Mouse (Mus musculus): Measurements from ENCODE around the gene Atox1. TPM values are rescaled to one million over a fixed set of nuclear protein-coding genes. Genes with fewer than 3 reads are reported as not detected.

Gene Atox1
- polyA plus RNA-seq, 1 experiment from 2014 or later, result 402 TPM

DNA sequence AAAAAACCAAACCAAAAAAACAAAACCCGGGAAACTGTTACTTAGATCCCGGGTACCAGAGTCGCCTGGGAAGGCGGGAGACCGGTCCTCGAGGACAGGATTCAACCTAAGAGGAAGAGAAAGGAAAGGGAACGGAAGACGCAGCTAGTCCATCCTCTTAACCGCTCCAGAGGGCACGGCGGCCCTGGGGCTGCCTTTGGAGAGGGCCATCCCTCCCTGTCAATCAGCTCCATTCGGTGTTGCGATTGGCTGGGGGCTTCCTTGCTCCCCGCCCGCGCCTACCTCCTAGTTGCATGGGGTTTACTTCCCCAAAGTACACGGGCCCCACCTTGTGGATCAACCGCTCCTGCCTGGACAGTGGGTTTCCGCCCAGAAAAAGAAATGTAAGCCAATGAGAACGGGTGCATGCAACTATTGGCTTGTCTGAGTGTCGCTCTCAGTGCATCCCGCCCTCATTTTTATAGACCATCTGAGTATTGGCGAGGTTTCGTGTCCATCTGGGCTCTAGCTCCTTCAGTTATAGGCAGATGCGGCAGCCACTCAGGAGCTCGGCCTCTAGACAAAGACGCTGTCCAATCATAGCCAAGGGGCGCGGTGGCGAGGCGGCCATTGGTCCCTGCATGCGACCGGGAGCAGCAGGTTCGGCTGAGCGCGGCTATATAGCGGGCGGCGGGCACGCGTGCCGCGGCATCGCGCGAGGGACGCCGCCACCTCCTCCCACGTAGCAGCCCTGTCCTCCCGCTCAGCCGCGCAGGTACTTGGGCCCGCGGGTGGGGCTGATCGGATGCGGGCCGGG, 8.2 kb upstream of the Atox1 start, which contains the start of gene G3bp1:
Gene G3bp1, plus strand, starts transcription at position 638 of the 796 bp plus-strand sequence.
- Histone ChIP-seq H3K27me3 (no peaks in the 10 kb centered on the region), H3K9me3 (replicated peaks) (no peaks in the 10 kb centered on the region), H3K9ac (peak within 1 kb of the TSS; percentile 95), H3K4me3 (replicated peaks) (peak within 1 kb of the TSS; percentile 88), H3K4me1 (peaks cover 44% of the 10 kb centered on the region), H3K4me2 (peak within 1 kb of the TSS; percentile 87), H3K36me3 (peaks cover 21% of the 10 kb centered on the region), H3K27ac (peak within 1 kb of the TSS; percentile 97)
- peak; percentile 97 for ATAC-seq (replicated peaks; ENCODE audit: low FRiP score)
- WGBS, result 0% methylated on average over 57 of the region's 57 CpGs

DNA sequence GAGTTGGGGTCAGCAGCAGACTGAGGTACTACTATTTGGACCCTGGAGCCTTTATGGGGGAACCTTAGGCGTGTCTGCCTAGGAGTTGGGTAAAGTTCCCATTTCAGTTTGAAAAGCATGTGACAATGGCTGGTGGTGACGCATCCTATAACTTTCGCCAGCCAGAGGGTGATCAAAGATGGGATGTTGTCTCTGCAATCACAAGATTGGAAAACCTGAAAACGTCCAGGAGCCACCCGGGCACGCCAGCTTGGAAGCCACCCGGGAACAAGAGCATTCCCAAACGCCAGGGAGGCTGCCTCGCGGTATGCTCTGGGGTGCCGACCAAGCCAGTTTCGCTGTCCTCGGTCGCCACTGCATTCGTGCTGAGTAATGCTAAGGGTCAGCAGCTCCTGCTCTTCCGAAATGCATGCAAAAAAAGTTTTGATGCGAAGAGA, 7.6 kb upstream of the Atox1 start:
- Histone ChIP-seq H3K9ac (peak overlapping the region; percentile 59), H3K4me2 (peak overlapping the region; percentile 87), H3K4me1 (peaks cover 40% of the 10 kb centered on the region), H3K4me3 (replicated peaks) (peak overlapping the region; percentile 88), H3K9me3 (replicated peaks) (no peaks in the 10 kb centered on the region), H3K36me3 (peaks cover 15% of the 10 kb centered on the region), H3K27ac (peak overlapping the region; percentile 97), H3K27me3 (no peaks in the 10 kb centered on the region)
- 0 out of 2 replicates have a peak, but pooled peaks have one; percentile 24 for ATAC-seq (replicated peaks; ENCODE audit: low FRiP score)
- WGBS, result 2% methylated on average over 17 of the region's 17 CpGs

GRCm38 (mm10) chr11:55468012-55468411, 7.0 kb upstream of the Atox1 start:
- H3K9ac ChIP-seq, result no peak overlapping the region
- peak overlapping the region; percentile 87 for H3K4me2 ChIP-seq
- peaks cover 9% of the 10 kb centered on the region for H3K36me3 ChIP-seq
- peaks cover 34% of the 10 kb centered on the region for H3K4me1 ChIP-seq
- no peaks in the 10 kb centered on the region for H3K27me3 ChIP-seq
- no peaks in the 10 kb centered on the region for H3K9me3 ChIP-seq (replicated peaks)
- 53% methylated on average over 10 of the region's 10 CpGs for WGBS
- ATAC-seq (replicated peaks; ENCODE audit: low FRiP score), result no peak; the same call in 1 of the 2 replicates
- H3K4me3 ChIP-seq (replicated peaks), result peak overlapping the region; percentile 88; the same call in 1 of the 2 replicates
- peak overlapping the region; percentile 97 for H3K27ac ChIP-seq

DNA sequence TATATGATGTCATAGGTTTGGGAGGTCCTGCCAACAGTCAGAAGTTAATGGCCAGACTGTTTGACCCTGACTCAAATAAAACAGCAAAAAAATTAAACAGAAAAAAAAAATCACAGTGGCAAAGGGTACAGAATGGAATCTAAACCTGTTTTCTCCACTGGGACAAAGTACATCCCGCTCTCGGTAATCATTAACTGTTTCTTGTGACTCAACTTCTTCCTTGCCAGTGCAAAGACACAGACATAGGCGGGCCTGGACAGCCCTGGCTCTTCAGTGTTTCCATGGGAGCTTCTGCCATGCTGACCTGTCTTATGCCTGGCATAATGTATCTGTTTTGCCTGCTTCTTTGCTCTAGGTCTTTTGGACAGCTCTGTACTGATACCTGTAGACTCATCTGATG, 4.1 kb upstream of the Atox1 start:
- Histone ChIP-seq H3K9ac (no peak overlapping the region), H3K4me2 (no peak overlapping the region), H3K9me3 (replicated peaks) (no peaks in the 10 kb centered on the region), H3K27ac (0 out of 2 replicates have a peak overlapping the region, but pooled peaks have one; percentile 51), H3K4me3 (replicated peaks) (no peak overlapping the region), H3K27me3 (no peaks in the 10 kb centered on the region), H3K36me3 (no peaks in the 10 kb centered on the region), H3K4me1 (peaks cover 30% of the 10 kb centered on the region)
- 83% methylated on average over 3 of the region's 3 CpGs for WGBS
- ATAC-seq (replicated peaks; ENCODE audit: low FRiP score), result no peak

- H3K27ac ChIP-seq, result 0 out of 2 replicates have a peak overlapping the region, but pooled peaks have one; percentile 51
- H3K9me3 ChIP-seq (replicated peaks), result no peaks in the 10 kb centered on the region
- H3K9ac ChIP-seq, result no peak overlapping the region
- peaks cover 34% of the 10 kb centered on the region for H3K4me1 ChIP-seq
- no peaks in the 10 kb centered on the region for H3K27me3 ChIP-seq
- no peaks in the 10 kb centered on the region for H3K36me3 ChIP-seq
- no peak overlapping the region for H3K4me2 ChIP-seq
- no peak overlapping the region for H3K4me3 ChIP-seq (replicated peaks)
- no peak for ATAC-seq (replicated peaks; ENCODE audit: low FRiP score)
- WGBS, result 83% methylated on average over 10 of the region's 10 CpGs
Measured at GRCm38 (mm10) chr11:55464707-55465106, 3.7 kb upstream of the Atox1 start.

GRCm38 (mm10) chr11:55462149-55462548, 1.1 kb upstream of the Atox1 start:
- 0 out of 2 replicates have a peak overlapping the region, but pooled peaks have one; percentile 92 for H3K27ac ChIP-seq
- H3K27me3 ChIP-seq, result no peaks in the 10 kb centered on the region
- H3K9ac ChIP-seq, result no peak overlapping the region
- 96% methylated on average over 9 of the region's 9 CpGs for WGBS
- no peak overlapping the region for H3K4me2 ChIP-seq
- ATAC-seq (replicated peaks; ENCODE audit: low FRiP score), result no peak
- H3K4me1 ChIP-seq, result peaks cover 35% of the 10 kb centered on the region
- no peaks in the 10 kb centered on the region for H3K9me3 ChIP-seq (replicated peaks)
- 0 out of 2 replicates have a peak, but pooled peaks cover 7% of the 10 kb centered on the region for H3K36me3 ChIP-seq
- H3K4me3 ChIP-seq (replicated peaks), result no peak overlapping the region

DNA sequence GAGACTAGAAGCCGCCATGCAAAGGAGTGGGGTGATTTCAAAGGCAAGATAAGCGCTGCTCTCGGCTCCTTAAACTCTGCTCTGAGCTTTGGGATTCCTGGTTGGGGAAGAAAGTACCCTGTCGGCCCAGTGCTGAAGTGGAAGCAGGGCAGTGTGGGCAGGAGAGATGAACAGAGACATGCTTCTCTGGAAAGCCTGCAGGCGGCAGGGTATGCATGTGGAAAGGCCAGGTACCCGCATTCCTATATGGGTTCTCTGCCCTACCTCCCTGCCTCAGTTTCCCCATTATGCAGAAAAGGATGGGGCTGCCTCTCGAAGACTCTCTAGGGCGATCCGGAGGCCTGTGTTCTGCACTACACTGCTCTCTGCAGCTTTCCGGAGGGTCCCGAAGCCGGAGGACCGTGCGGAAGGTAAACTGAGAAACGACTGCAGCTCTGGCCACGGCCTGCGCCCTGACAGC, 450 bp downstream of the Atox1 start:
- peak overlapping the region; percentile 87 for H3K4me3 ChIP-seq (replicated peaks)
- no peaks in the 10 kb centered on the region for H3K9me3 ChIP-seq (replicated peaks)
- H3K4me1 ChIP-seq, result peaks cover 35% of the 10 kb centered on the region
- peak overlapping the region; percentile 92 for H3K27ac ChIP-seq
- 0 out of 2 replicates have a peak, but pooled peaks cover 10% of the 10 kb centered on the region for H3K36me3 ChIP-seq
- WGBS, result under 1% methylated on average over 17 of the region's 17 CpGs
- ATAC-seq (replicated peaks; ENCODE audit: low FRiP score), result peak; percentile 61
- H3K27me3 ChIP-seq, result no peaks in the 10 kb centered on the region
- peak overlapping the region; percentile 78 for H3K9ac ChIP-seq
- H3K4me2 ChIP-seq, result peak overlapping the region; percentile 92

GRCm38 (mm10) chr11:55459850-55460558, 1.0 kb downstream of the Atox1 start:
- peak overlapping the region; percentile 92 for H3K27ac ChIP-seq
- WGBS, result 31% methylated on average over 3 of the region's 3 CpGs

GRCm38 (mm10) chr11:55458501-55458900, 2.5 kb downstream of the Atox1 start:
- Histone ChIP-seq H3K4me2 (no peak overlapping the region), H3K4me1 (peaks cover 32% of the 10 kb centered on the region), H3K27ac (no peak overlapping the region), H3K4me3 (replicated peaks) (no peak overlapping the region), H3K27me3 (no peaks in the 10 kb centered on the region), H3K9ac (no peak overlapping the region), H3K36me3 (peaks cover 22% of the 10 kb centered on the region), H3K9me3 (replicated peaks) (no peaks in the 10 kb centered on the region)
- ATAC-seq (replicated peaks; ENCODE audit: low FRiP score), result no peak
- 27% methylated on average over 4 of the region's 4 CpGs for WGBS

More at GRCm38 (mm10) chr11:55459850-55460558, 1.0 kb downstream of the Atox1 start:
- Histone ChIP-seq H3K4me2 (peak overlapping the region; percentile 92), H3K9ac (peak overlapping the region; percentile 78), H3K27me3 (no peaks in the 10 kb centered on the region), H3K4me3 (replicated peaks) (peak overlapping the region; percentile 87), H3K36me3 (0 out of 2 replicates have a peak, but pooled peaks cover 10% of the 10 kb centered on the region), H3K4me1 (peaks cover 35% of the 10 kb centered on the region), H3K9me3 (replicated peaks) (no peaks in the 10 kb centered on the region)
- ATAC-seq (replicated peaks; ENCODE audit: low FRiP score), result no peak

DNA sequence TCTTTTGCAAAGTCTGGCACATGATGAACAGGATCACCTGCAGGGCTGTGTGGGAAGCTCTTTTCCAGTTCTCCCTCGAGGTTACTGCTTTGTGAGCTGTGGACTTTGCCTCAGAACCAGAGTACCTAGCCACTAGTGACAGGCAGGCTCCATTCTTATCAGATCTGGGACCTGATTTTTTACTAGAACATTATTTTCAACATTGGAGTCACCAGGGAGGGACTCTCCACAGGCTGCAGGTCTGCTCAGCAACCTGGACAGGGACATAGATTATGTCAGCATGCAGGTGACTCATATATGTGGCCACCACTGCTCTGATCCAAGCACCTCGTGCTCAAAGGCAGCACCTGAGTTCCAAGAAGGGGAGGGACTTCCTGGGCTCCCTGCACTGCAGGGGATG, 5.9 kb downstream of the Atox1 start:
- H3K27ac ChIP-seq, result no peak overlapping the region
- ATAC-seq (replicated peaks; ENCODE audit: low FRiP score), result no peak
- H3K9me3 ChIP-seq (replicated peaks), result no peaks in the 10 kb centered on the region
- 74% methylated on average over 2 of the region's 2 CpGs for WGBS
- H3K27me3 ChIP-seq, result no peaks in the 10 kb centered on the region
- peaks cover 49% of the 10 kb centered on the region for H3K36me3 ChIP-seq
- no peak overlapping the region for H3K4me3 ChIP-seq (replicated peaks)
- no peak overlapping the region for H3K9ac ChIP-seq
- no peak overlapping the region for H3K4me2 ChIP-seq
- peaks cover 24% of the 10 kb centered on the region for H3K4me1 ChIP-seq

DNA sequence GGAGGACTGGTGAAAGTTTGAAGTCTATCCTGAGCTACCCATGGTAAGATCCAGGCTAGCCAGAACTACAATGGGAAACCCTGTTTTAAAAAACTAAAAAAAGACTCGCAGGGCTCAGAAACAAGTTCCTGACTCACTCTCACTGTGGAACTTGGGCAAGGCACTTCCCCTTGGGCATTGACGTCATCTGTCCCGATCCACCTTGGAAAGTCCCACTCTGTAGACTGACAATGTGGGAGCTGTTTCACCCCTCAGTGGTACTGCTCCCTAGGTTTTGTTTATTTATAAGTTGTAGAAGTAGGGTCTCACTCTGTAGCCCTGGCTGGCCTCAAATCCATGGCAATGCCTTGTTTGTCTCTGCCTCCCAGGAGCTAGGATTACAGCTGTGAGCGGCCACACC, 7.4 kb downstream of the Atox1 start:
- H3K4me3 ChIP-seq (replicated peaks), result no peak overlapping the region
- WGBS, result 90% methylated on average over 4 of the region's 4 CpGs
- no peak overlapping the region for H3K27ac ChIP-seq
- H3K4me1 ChIP-seq, result peaks cover 12% of the 10 kb centered on the region
- H3K27me3 ChIP-seq, result no peaks in the 10 kb centered on the region
- H3K9me3 ChIP-seq (replicated peaks), result no peaks in the 10 kb centered on the region
- H3K9ac ChIP-seq, result no peak overlapping the region
- ATAC-seq (replicated peaks; ENCODE audit: low FRiP score), result no peak
- peaks cover 62% of the 10 kb centered on the region for H3K36me3 ChIP-seq
- H3K4me2 ChIP-seq, result no peak overlapping the region

DNA sequence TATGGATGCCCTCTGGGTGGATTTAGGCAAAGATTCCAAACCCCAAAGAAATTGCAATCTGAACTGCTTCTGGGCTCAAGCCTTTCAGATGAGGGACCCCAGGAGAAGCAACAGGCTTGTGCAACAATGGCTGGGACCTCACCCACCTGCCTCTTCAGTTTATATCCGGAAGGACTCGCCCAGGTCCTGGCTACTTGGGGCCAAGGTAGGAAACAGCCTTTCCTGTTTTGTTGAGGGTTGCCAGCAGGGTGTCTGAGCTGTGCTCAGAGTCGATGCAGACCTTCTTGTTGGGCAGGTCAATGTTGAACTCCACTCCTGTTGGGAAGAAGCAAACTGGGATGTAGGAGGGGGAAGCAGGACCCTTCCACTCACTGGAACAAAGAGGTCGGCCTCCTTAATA, 10.7 kb downstream of the Atox1 start:
- 63% methylated on average over 4 of the region's 4 CpGs for WGBS

More for the DNA sequence above, 10.7 kb downstream of the Atox1 start:
- peaks cover 12% of the 10 kb centered on the region; the same call in 1 of the 2 replicates for H3K4me1 ChIP-seq
- no peak overlapping the region for H3K4me3 ChIP-seq (replicated peaks)
- H3K27me3 ChIP-seq, result no peaks in the 10 kb centered on the region
- H3K27ac ChIP-seq, result peak overlapping the region; percentile 61; the same call in 1 of the 2 replicates
- no peak overlapping the region for H3K9ac ChIP-seq
- peaks cover 78% of the 10 kb centered on the region for H3K36me3 ChIP-seq
- ATAC-seq (replicated peaks; ENCODE audit: low FRiP score), result no peak
- H3K9me3 ChIP-seq (replicated peaks), result no peaks in the 10 kb centered on the region
- H3K4me2 ChIP-seq, result no peak overlapping the region
